In genomic region chr1:172512962-172513361, GRCm38 (mm10) we compare ENCODE assay signal across 8 mouse cellular contexts. TPM values are rescaled to one million over a fixed set of nuclear protein-coding genes. Genes with fewer than 3 reads are reported as not detected.
A peak's percentile ranks its signal among the peaks of the same experiment; 100 is the strongest.
DNase-seq lines count a peak whose midpoint lies in the region; ATAC-seq and TF ChIP-seq lines count a peak whose summit lies in the region.

No protein-coding gene starts in this region.

- H3K27ac ChIP-seq in hindbrain, embryonic 16.5 days (ENCODE audit: low read depth, low read length) = no peak overlapping the region
- peak overlapping the region; percentile 86 for H3K27ac ChIP-seq in liver, embryonic 11.5 days (ENCODE audit: low read depth, low read length)
- no peak overlapping the region for H3K27ac ChIP-seq in midbrain, postnatal 0 days (ENCODE audit: low read depth, low read length)

- H3K4me2 ChIP-seq in hindbrain, embryonic 16.5 days (ENCODE audit: low read length) = peak overlapping the region; percentile 32
- H3K4me2 ChIP-seq in liver, embryonic 11.5 days = peak overlapping the region; percentile 64
- peak overlapping the region; percentile 3; the same call in 1 of the 2 replicates for H3K4me2 ChIP-seq in midbrain, postnatal 0 days (ENCODE audit: low read depth, low read length, poor library complexity, severe bottlenecking)

- 35% methylated on average over 13 of the region's 13 CpGs for WGBS in hindbrain, embryonic 16.5 days
- WGBS in liver, embryonic 11.5 days = 12% methylated on average over 13 of the region's 13 CpGs
- 34% methylated on average over 13 of the region's 13 CpGs for WGBS in midbrain, postnatal 0 days

- ATAC-seq in hindbrain, embryonic 16.5 days = no peak
- ATAC-seq in liver, embryonic 11.5 days (replicated peaks; ENCODE audit: low FRiP score) = peak; percentile 52
- no peak for ATAC-seq in midbrain, postnatal 0 days (ENCODE audit: low FRiP score)

- TF ChIP-seq CTCF in midbrain, postnatal 0 days (IDR thresholded peaks at IDR 0.05) = peak; percentile 48

- H3K9ac ChIP-seq in hindbrain, embryonic 16.5 days (ENCODE audit: low read depth, low read length) = no peak overlapping the region
- H3K9ac ChIP-seq in liver, embryonic 11.5 days (ENCODE audit: low read depth, low read length) = peak overlapping the region; percentile 50; the same call in 1 of the 2 replicates
- H3K9ac ChIP-seq in midbrain, postnatal 0 days (replicated peaks; ENCODE audit: low read length, poor library complexity, severe bottlenecking) = no peak overlapping the region

- peak; percentile 51 for DNase-seq in ovary, postnatal 36 days (ENCODE audit: low spot score)
- DNase-seq in ovary, postnatal 10 days (ENCODE audit: low spot score) = no peak
- DNase-seq in gastrocnemius, postnatal 10 days = peak; percentile 43
- peak; percentile 52 for DNase-seq in liver, embryonic 11.5 days (ENCODE audit: low spot score)
- DNase-seq in midbrain, postnatal 0 days (ENCODE audit: low spot score) = no peak
- DNase-seq in thymus, postnatal 10 days (ENCODE audit: low spot score in 2 of 2) = peak; percentile 67 to 69
- no peak for DNase-seq in cerebellum, adult 18-20 months

- H3K4me3 ChIP-seq in hindbrain, embryonic 16.5 days (ENCODE audit: low read length) = no peak overlapping the region
- peak overlapping the region; percentile 31 for H3K4me3 ChIP-seq in liver, embryonic 11.5 days (ENCODE audit: low read depth, low read length)
- no peak overlapping the region for H3K4me3 ChIP-seq in midbrain, postnatal 0 days (ENCODE audit: low read depth, low read length)

- H3K9me3 ChIP-seq in hindbrain, embryonic 16.5 days (ENCODE audit: control insufficient read depth, low read length) = no peaks in the 10 kb centered on the region
- H3K9me3 ChIP-seq in liver, embryonic 11.5 days (ENCODE audit: control insufficient read depth, low read length) = peaks cover 3% of the 10 kb centered on the region
- H3K9me3 ChIP-seq in midbrain, postnatal 0 days (ENCODE audit: low read length) = no peaks in the 10 kb centered on the region; the same call in 1 of the 2 replicates

- no peaks in the 10 kb centered on the region for H3K36me3 ChIP-seq in hindbrain, embryonic 16.5 days (ENCODE audit: control insufficient read depth, insufficient read depth, low read length)
- H3K36me3 ChIP-seq in liver, embryonic 11.5 days (ENCODE audit: control insufficient read depth, insufficient read depth, low read length) = no peaks in the 10 kb centered on the region; the same call in 1 of the 2 replicates
- no peaks in the 10 kb centered on the region for H3K36me3 ChIP-seq in midbrain, postnatal 0 days (ENCODE audit: insufficient read depth, low read length)

- no peaks in the 10 kb centered on the region for H3K27me3 ChIP-seq in hindbrain, embryonic 16.5 days (replicated peaks; ENCODE audit: control insufficient read depth, insufficient read depth, low read length)
- H3K27me3 ChIP-seq in liver, embryonic 11.5 days (replicated peaks; ENCODE audit: control insufficient read depth, insufficient read depth, low read length) = no peaks in the 10 kb centered on the region
- H3K27me3 ChIP-seq in midbrain, postnatal 0 days (ENCODE audit: insufficient read depth, low read length) = no peaks in the 10 kb centered on the region

- H3K4me1 ChIP-seq in hindbrain, embryonic 16.5 days (ENCODE audit: control insufficient read depth, insufficient read depth, low read depth, low read length) = 0 out of 2 replicates have a peak, but pooled peaks cover 3% of the 10 kb centered on the region
- H3K4me1 ChIP-seq in liver, embryonic 11.5 days (replicated peaks; ENCODE audit: control insufficient read depth, insufficient read depth, low read length) = peaks cover 34% of the 10 kb centered on the region
- H3K4me1 ChIP-seq in midbrain, postnatal 0 days (ENCODE audit: insufficient read depth, low read length) = no peaks in the 10 kb centered on the region

RNA-seq across cellular contexts. Expression of gene Cfap45, which starts 7.6 kb away (rescaled TPM):
- total RNA-seq in gastrocnemius, postnatal 10 days (2021) = 1 to 10 TPM in 1 of 2 experiments, under 1 TPM in 1; 0.75 to 1.1 TPM
- polyA plus RNA-seq in hindbrain, embryonic 16.5 days (2015; fragmentation: Nextera tagmentation; extraction: Ambion mirVana) = 4.9 and 5.4 TPM in 2 replicates
- 0.77 and 1.4 TPM in 2 replicates for polyA plus RNA-seq in liver, embryonic 11.5 days (2014; fragmentation: Nextera tagmentation; extraction: Ambion mirVana)
- total RNA-seq in midbrain, postnatal 0 days (2014; rRNA removed) = 3.1 and 6.3 TPM in 2 replicates
- 3.9 and 5.4 TPM in 2 replicates for polyA plus RNA-seq in midbrain, postnatal 0 days (2015; fragmentation: Nextera tagmentation; extraction: Ambion mirVana)

RNA-seq across cellular contexts. Expression of gene Tagln2, which starts 13.1 kb away (rescaled TPM):
- 10 to 100 TPM; 75.0 to 98.1 TPM for total RNA-seq in gastrocnemius, postnatal 10 days (2021)
- polyA plus RNA-seq in hindbrain, embryonic 16.5 days (2015; fragmentation: Nextera tagmentation; extraction: Ambion mirVana) = 71.7 and 84.9 TPM in 2 replicates
- 248 and 257 TPM in 2 replicates for polyA plus RNA-seq in liver, embryonic 11.5 days (2014; fragmentation: Nextera tagmentation; extraction: Ambion mirVana)
- 36.3 and 41.6 TPM in 2 replicates for total RNA-seq in midbrain, postnatal 0 days (2014; rRNA removed)
- 36.7 and 41.8 TPM in 2 replicates for polyA plus RNA-seq in midbrain, postnatal 0 days (2015; fragmentation: Nextera tagmentation; extraction: Ambion mirVana)

RNA-seq across cellular contexts. Expression of gene Igsf9, which starts 31.4 kb away (rescaled TPM):
- total RNA-seq in gastrocnemius, postnatal 10 days (2021) = under 1 TPM; 0.56 to 0.86 TPM
- polyA plus RNA-seq in hindbrain, embryonic 16.5 days (2015; fragmentation: Nextera tagmentation; extraction: Ambion mirVana) = 32.9 and 42.5 TPM in 2 replicates
- 9.7 and 13.8 TPM in 2 replicates for polyA plus RNA-seq in liver, embryonic 11.5 days (2014; fragmentation: Nextera tagmentation; extraction: Ambion mirVana)
- total RNA-seq in midbrain, postnatal 0 days (2014; rRNA removed) = 40.6 and 53.9 TPM in 2 replicates
- 25.0 and 29.0 TPM in 2 replicates for polyA plus RNA-seq in midbrain, postnatal 0 days (2015; fragmentation: Nextera tagmentation; extraction: Ambion mirVana)

RNA-seq across cellular contexts. Expression of gene Slamf9, which starts 37.8 kb away (rescaled TPM):
- total RNA-seq in gastrocnemius, postnatal 10 days (2021) = under 1 TPM; 0.42 to 0.72 TPM
- 0.11 and 0.23 TPM in 2 replicates for polyA plus RNA-seq in hindbrain, embryonic 16.5 days (2015; fragmentation: Nextera tagmentation; extraction: Ambion mirVana)
- polyA plus RNA-seq in liver, embryonic 11.5 days (2014; fragmentation: Nextera tagmentation; extraction: Ambion mirVana) = 0.55 and 1.4 TPM in 2 replicates
- total RNA-seq in midbrain, postnatal 0 days (2014; rRNA removed) = 0.19 and 0.38 TPM in 2 replicates
- polyA plus RNA-seq in midbrain, postnatal 0 days (2015; fragmentation: Nextera tagmentation; extraction: Ambion mirVana) = 0.20 and 0.29 TPM in 2 replicates

RNA-seq across cellular contexts. Expression of gene Vsig8, which starts 42.8 kb away (rescaled TPM):
- total RNA-seq in gastrocnemius, postnatal 10 days (2021) = not detected
- 0.84 and 1.2 TPM in 2 replicates for polyA plus RNA-seq in hindbrain, embryonic 16.5 days (2015; fragmentation: Nextera tagmentation; extraction: Ambion mirVana)
- not detected in 2 replicates for polyA plus RNA-seq in liver, embryonic 11.5 days (2014; fragmentation: Nextera tagmentation; extraction: Ambion mirVana)
- 0.11 and 2.3 TPM in 2 replicates for total RNA-seq in midbrain, postnatal 0 days (2014; rRNA removed)
- polyA plus RNA-seq in midbrain, postnatal 0 days (2015; fragmentation: Nextera tagmentation; extraction: Ambion mirVana) = 1.3 and 2.5 TPM in 2 replicates

Comparison
In these comparisons a context has a peak if more than half of its experiments do, and no peak if none do; other contexts are left out.
1. DNase-seq: peak in ovary, postnatal 36 days (single experiment), gastrocnemius, postnatal 10 days (single experiment), liver, embryonic 11.5 days (single experiment) and thymus, postnatal 10 days (2 of 2); none in ovary, postnatal 10 days (single experiment), midbrain, postnatal 0 days (single experiment) and cerebellum, adult 18-20 months (0 of 2).
2. H3K4me2 ChIP-seq: peak in every context shown above with its lines; median percentile 64 in liver, embryonic 11.5 days; 32 in hindbrain, embryonic 16.5 days; 3 in midbrain, postnatal 0 days.